Mouse (Mus musculus): ENCODE results near the gene Ttc28.

The Ttc28 gene

GRCm38 (mm10) chr5:111131561-111131960 is 252.0 kb downstream of the Ttc28 start:
- DNase-seq (ENCODE audit: low spot score in 2 of 2), result no peak

- DNase-seq (ENCODE audit: low spot score in 2 of 2), result no peak
Observed at GRCm38 (mm10) chr5:111133150-111133549, 253.5 kb downstream of the Ttc28 start.

- no peak for DNase-seq (ENCODE audit: low spot score in 2 of 2)
Observed at GRCm38 (mm10) chr5:111133754-111134153, 254.2 kb downstream of the Ttc28 start.

GRCm38 (mm10) chr5:111137283-111137682 is 257.7 kb downstream of the Ttc28 start:
- no peak for DNase-seq (ENCODE audit: low spot score in 2 of 2)

- DNase-seq (ENCODE audit: low spot score in 2 of 2), result no peak
Observed at GRCm38 (mm10) chr5:111137742-111138141, 258.1 kb downstream of the Ttc28 start.

- DNase-seq (ENCODE audit: low spot score in 2 of 2), result no peak
Observed at GRCm38 (mm10) chr5:111138239-111138833, 258.7 kb downstream of the Ttc28 start.

GRCm38 (mm10) chr5:111138927-111139565 is 259.4 kb downstream of the Ttc28 start:
- DNase-seq (ENCODE audit: low spot score in 2 of 2), result no peak

GRCm38 (mm10) chr5:111139622-111140021 is 260.0 kb downstream of the Ttc28 start:
- no peak for DNase-seq (ENCODE audit: low spot score in 2 of 2)

- no peak for DNase-seq (ENCODE audit: low spot score in 2 of 2)
Observed at GRCm38 (mm10) chr5:111141139-111141885, 261.7 kb downstream of the Ttc28 start.

GRCm38 (mm10) chr5:111142837-111143236 is 263.2 kb downstream of the Ttc28 start:
- DNase-seq (ENCODE audit: low spot score in 2 of 2), result no peak

GRCm38 (mm10) chr5:111144411-111144810 is 264.8 kb downstream of the Ttc28 start:
- no peak for DNase-seq (ENCODE audit: low spot score in 2 of 2)

- no peak for DNase-seq (ENCODE audit: low spot score in 2 of 2)
Observed at GRCm38 (mm10) chr5:111150581-111150980, 271.0 kb downstream of the Ttc28 start.

- no peak for DNase-seq (ENCODE audit: low spot score in 2 of 2)
Observed at GRCm38 (mm10) chr5:111151882-111152759, 272.5 kb downstream of the Ttc28 start.

- DNase-seq (ENCODE audit: low spot score in 2 of 2), result no peak
Observed at GRCm38 (mm10) chr5:111154586-111154985, 275.0 kb downstream of the Ttc28 start.

- no peak for DNase-seq (ENCODE audit: low spot score in 2 of 2)
Observed at GRCm38 (mm10) chr5:111155271-111155670, 275.7 kb downstream of the Ttc28 start.

- no peak for DNase-seq (ENCODE audit: low spot score in 2 of 2)
Observed at GRCm38 (mm10) chr5:111155928-111156327, 276.3 kb downstream of the Ttc28 start.

GRCm38 (mm10) chr5:111158266-111158665 is 278.7 kb downstream of the Ttc28 start:
- DNase-seq (ENCODE audit: low spot score in 2 of 2), result no peak

GRCm38 (mm10) chr5:111159628-111160321 is 280.2 kb downstream of the Ttc28 start:
- DNase-seq (ENCODE audit: low spot score in 2 of 2), result no peak

GRCm38 (mm10) chr5:111161146-111161930 is 281.7 kb downstream of the Ttc28 start:
- no peak for DNase-seq (ENCODE audit: low spot score in 2 of 2)

GRCm38 (mm10) chr5:111162857-111163256 is 283.3 kb downstream of the Ttc28 start:
- no peak for DNase-seq (ENCODE audit: low spot score in 2 of 2)

Measured in cerebellum, postnatal 4 days (tissue).